Mouse (Mus musculus): ENCODE results near the gene Asb16. TPM values are rescaled to one million over a fixed set of nuclear protein-coding genes. Genes with fewer than 3 reads are reported as not detected.

Asb16 gene
- polyA plus RNA-seq, 1 experiment from 2014 or later, result not detected

- peak overlapping the region; percentile 94 for H3K4me2 ChIP-seq (ENCODE audit: low read length)
- peak overlapping the region; percentile 89 for H3K4me3 ChIP-seq (ENCODE audit: low read depth, low read length)
- 57% methylated on average over 12 of the region's 12 CpGs for WGBS
- peak overlapping the region; percentile 99 for H3K27ac ChIP-seq (ENCODE audit: low read depth, low read length)
- H3K36me3 ChIP-seq (ENCODE audit: control insufficient read depth, insufficient read depth, low read length), result peaks cover 39% of the 10 kb centered on the region
- DNase-seq (ENCODE audit: low spot score), result peak; percentile 37
- H3K27me3 ChIP-seq (replicated peaks; ENCODE audit: control insufficient read depth, insufficient read depth, low read length), result no peaks in the 10 kb centered on the region
- no peak for ATAC-seq
- no peaks in the 10 kb centered on the region for H3K9me3 ChIP-seq (replicated peaks; ENCODE audit: control insufficient read depth, low read length)
- peak overlapping the region; percentile 96 for H3K9ac ChIP-seq (ENCODE audit: low read length)
- peaks cover 8% of the 10 kb centered on the region for H3K4me1 ChIP-seq (ENCODE audit: control insufficient read depth, insufficient read depth, low read length)
Measured at GRCm38 (mm10) chr11:102294887-102295597, 26.5 kb downstream of the Asb16 start.

DNA sequence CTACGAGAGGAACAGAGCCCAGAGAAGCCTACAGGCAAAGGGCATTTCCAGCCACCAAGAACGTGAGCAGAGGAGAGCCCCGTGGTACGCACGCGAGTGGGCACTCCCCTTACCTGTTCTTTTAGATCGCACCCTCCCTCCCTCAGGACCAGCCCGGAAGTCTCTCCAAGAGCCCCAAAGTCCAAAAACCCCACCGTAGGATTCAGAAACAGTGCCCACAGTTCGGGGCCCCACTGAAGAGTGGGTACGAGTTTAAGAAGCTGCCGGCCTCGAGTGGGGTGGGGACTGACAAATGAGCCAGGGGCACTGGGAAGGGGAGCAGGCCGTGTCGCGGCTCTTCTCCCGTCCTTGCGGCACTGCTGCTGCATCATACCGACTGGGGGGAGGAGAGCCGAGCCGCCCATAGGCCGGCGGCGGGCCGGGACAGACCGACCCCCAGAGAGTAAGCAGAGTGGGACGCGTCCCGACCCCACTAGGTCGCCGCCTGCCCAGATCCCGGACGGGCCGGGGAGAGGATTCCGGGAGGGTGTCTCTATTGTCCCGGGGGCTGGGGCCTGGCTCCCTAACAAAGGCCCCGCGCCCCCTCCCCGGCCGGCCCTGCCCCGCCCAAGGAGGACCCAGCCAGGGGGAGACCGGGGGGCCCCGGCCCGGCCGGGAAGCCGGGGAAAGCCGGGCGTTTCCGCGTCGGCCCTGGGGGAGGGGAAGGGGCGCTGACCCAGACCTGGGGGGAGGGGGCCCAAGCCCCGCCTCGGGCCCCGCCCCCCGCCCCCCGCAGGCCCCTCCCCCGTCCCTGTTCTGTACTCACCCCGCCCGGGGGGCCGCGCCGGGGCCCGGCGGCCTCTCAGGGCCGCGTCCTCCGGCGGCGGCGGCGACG, 27.3 kb downstream of the Asb16 start:
- Histone ChIP-seq H3K4me2 (ENCODE audit: low read length) (peak overlapping the region; percentile 94), H3K27ac (ENCODE audit: low read depth, low read length) (peak overlapping the region; percentile 99), H3K27me3 (replicated peaks; ENCODE audit: control insufficient read depth, insufficient read depth, low read length) (no peaks in the 10 kb centered on the region), H3K36me3 (ENCODE audit: control insufficient read depth, insufficient read depth, low read length) (peaks cover 31% of the 10 kb centered on the region), H3K4me3 (ENCODE audit: low read depth, low read length) (peak overlapping the region; percentile 89), H3K4me1 (ENCODE audit: control insufficient read depth, insufficient read depth, low read length) (peaks cover 8% of the 10 kb centered on the region), H3K9me3 (replicated peaks; ENCODE audit: control insufficient read depth, low read length) (no peaks in the 10 kb centered on the region), H3K9ac (ENCODE audit: low read length) (peak overlapping the region; percentile 96)
- ATAC-seq, result peak; percentile 35
- WGBS, result under 1% methylated on average over 37 of the region's 73 CpGs
- peak; percentile 74 for DNase-seq (ENCODE audit: low spot score)

GRCm38 (mm10) chr11:102296491-102297472, 28.2 kb downstream of the Asb16 start, which contains the start of gene Atxn7l3:
TSS of gene Atxn7l3 (minus strand) at chr11:102296631.
- H3K9ac ChIP-seq (ENCODE audit: low read length), result peak within 1 kb of the TSS; percentile 96
- H3K36me3 ChIP-seq (ENCODE audit: control insufficient read depth, insufficient read depth, low read length), result peaks cover 22% of the 10 kb centered on the region
- H3K4me2 ChIP-seq (ENCODE audit: low read length), result peak within 1 kb of the TSS; percentile 94
- H3K27me3 ChIP-seq (replicated peaks; ENCODE audit: control insufficient read depth, insufficient read depth, low read length), result no peaks in the 10 kb centered on the region
- peak; percentile 96 for ATAC-seq
- WGBS, result 0% methylated on average over 43 of the region's 125 CpGs
- H3K27ac ChIP-seq (ENCODE audit: low read depth, low read length), result peak within 1 kb of the TSS; percentile 99
- DNase-seq (ENCODE audit: low spot score), result peak; percentile 99
- H3K4me1 ChIP-seq (ENCODE audit: control insufficient read depth, insufficient read depth, low read length), result peaks cover 8% of the 10 kb centered on the region
- peak within 1 kb of the TSS; percentile 89 for H3K4me3 ChIP-seq (ENCODE audit: low read depth, low read length)
- no peaks in the 10 kb centered on the region for H3K9me3 ChIP-seq (replicated peaks; ENCODE audit: control insufficient read depth, low read length)

- Histone ChIP-seq H3K27me3 (replicated peaks; ENCODE audit: control insufficient read depth, insufficient read depth, low read length) (no peaks in the 10 kb centered on the region), H3K4me3 (ENCODE audit: low read depth, low read length) (peak overlapping the region; percentile 89), H3K9ac (ENCODE audit: low read length) (peak overlapping the region; percentile 64), H3K27ac (ENCODE audit: low read depth, low read length) (peak overlapping the region; percentile 99), H3K36me3 (ENCODE audit: control insufficient read depth, insufficient read depth, low read length) (peaks cover 11% of the 10 kb centered on the region), H3K9me3 (replicated peaks; ENCODE audit: control insufficient read depth, low read length) (no peaks in the 10 kb centered on the region), H3K4me1 (ENCODE audit: control insufficient read depth, insufficient read depth, low read length) (peaks cover 8% of the 10 kb centered on the region), H3K4me2 (ENCODE audit: low read length) (peak overlapping the region; percentile 94)
- DNase-seq (ENCODE audit: low spot score) (no peak), ATAC-seq (peak; percentile 42)
- 27% methylated on average over 27 of the region's 27 CpGs for WGBS
Measured at GRCm38 (mm10) chr11:102297577-102298556, 29.3 kb downstream of the Asb16 start.

GRCm38 (mm10) chr11:102299839-102300238, 31.3 kb downstream of the Asb16 start:
- ATAC-seq, result no peak
- Histone ChIP-seq H3K9ac (ENCODE audit: low read length) (no peak overlapping the region), H3K4me3 (ENCODE audit: low read depth, low read length) (no peak overlapping the region), H3K9me3 (replicated peaks; ENCODE audit: control insufficient read depth, low read length) (no peaks in the 10 kb centered on the region), H3K4me1 (ENCODE audit: control insufficient read depth, insufficient read depth, low read length) (peaks cover 5% of the 10 kb centered on the region), H3K36me3 (ENCODE audit: control insufficient read depth, insufficient read depth, low read length) (peaks cover 3% of the 10 kb centered on the region; the same call in 1 of the 2 replicates), H3K4me2 (ENCODE audit: low read length) (no peak overlapping the region), H3K27me3 (replicated peaks; ENCODE audit: control insufficient read depth, insufficient read depth, low read length) (no peaks in the 10 kb centered on the region), H3K27ac (ENCODE audit: low read depth, low read length) (no peak overlapping the region)
- peak; percentile 67 for DNase-seq (ENCODE audit: low spot score)
- 15% methylated on average over 1 of the region's 1 CpGs for WGBS

DNA sequence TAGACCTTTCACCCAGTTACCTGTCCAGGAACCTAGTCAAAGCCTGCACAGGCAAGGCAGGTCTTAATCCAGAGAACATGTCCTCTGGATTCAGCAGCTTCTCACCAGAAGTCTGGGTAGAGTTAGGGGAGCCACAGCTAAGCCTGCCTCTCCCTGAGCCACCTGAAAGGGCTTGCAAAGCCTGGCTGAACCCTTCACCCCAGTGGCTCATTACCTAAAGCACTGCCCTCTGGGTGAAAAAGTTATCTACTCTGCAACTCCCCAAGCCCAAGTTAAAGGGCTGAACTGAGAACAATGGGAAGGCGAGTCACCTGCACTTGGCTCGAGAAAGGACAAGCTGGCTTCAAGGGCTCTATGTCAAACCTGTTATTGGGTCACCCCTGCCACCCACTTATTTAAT, 35.6 kb downstream of the Asb16 start:
- Histone ChIP-seq H3K4me2 (ENCODE audit: low read length) (no peak overlapping the region), H3K27me3 (replicated peaks; ENCODE audit: control insufficient read depth, insufficient read depth, low read length) (no peaks in the 10 kb centered on the region), H3K4me3 (ENCODE audit: low read depth, low read length) (no peak overlapping the region), H3K9me3 (replicated peaks; ENCODE audit: control insufficient read depth, low read length) (no peaks in the 10 kb centered on the region), H3K36me3 (ENCODE audit: control insufficient read depth, insufficient read depth, low read length) (peaks cover 34% of the 10 kb centered on the region), H3K9ac (ENCODE audit: low read length) (no peak overlapping the region), H3K27ac (ENCODE audit: low read depth, low read length) (no peak overlapping the region), H3K4me1 (ENCODE audit: control insufficient read depth, insufficient read depth, low read length) (no peaks in the 10 kb centered on the region)
- WGBS, result 36% methylated on average over 2 of the region's 2 CpGs
- ATAC-seq (no peak), DNase-seq (ENCODE audit: low spot score) (no peak)

- Histone ChIP-seq H3K36me3 (ENCODE audit: control insufficient read depth, insufficient read depth, low read length) (peaks cover 45% of the 10 kb centered on the region), H3K4me3 (ENCODE audit: low read depth, low read length) (no peak overlapping the region), H3K27me3 (replicated peaks; ENCODE audit: control insufficient read depth, insufficient read depth, low read length) (no peaks in the 10 kb centered on the region), H3K4me1 (ENCODE audit: control insufficient read depth, insufficient read depth, low read length) (no peaks in the 10 kb centered on the region; the same call in 1 of the 2 replicates), H3K9ac (ENCODE audit: low read length) (no peak overlapping the region), H3K4me2 (ENCODE audit: low read length) (no peak overlapping the region), H3K27ac (ENCODE audit: low read depth, low read length) (no peak overlapping the region), H3K9me3 (replicated peaks; ENCODE audit: control insufficient read depth, low read length) (no peaks in the 10 kb centered on the region)
- ATAC-seq (no peak), DNase-seq (ENCODE audit: low spot score) (no peak)
- 67% methylated on average over 3 of the region's 3 CpGs for WGBS
Measured at GRCm38 (mm10) chr11:102305359-102305758, 36.8 kb downstream of the Asb16 start.

Data from forebrain, embryonic 14.5 days (tissue).